Mouse (Mus musculus) neutrophil, adult 5-6 weeks (primary cell): ENCODE data around the gene Myo16. TPM values are rescaled to one million over a fixed set of nuclear protein-coding genes. Genes with fewer than 3 reads are reported as not detected.

Experiments used
- ATAC-seq: fragments of 151-379, 151-347 bp; 2 replicates; pipeline ENCODE4 v1.8.0; 2017; ENCODE audit warnings: mild to moderate bottlenecking, moderate TSS enrichment; ENCODE audit not compliant: insufficient number of reproducible peaks, poor library complexity, low FRiP score, severe bottlenecking; ENCODE audit errors: extremely low read depth
- total RNA-seq: library from RNA; stranded (forward); fragments of 200-1000 nt; gene quantifications from 2 replicates; pipeline ENCODE4 v1.2.3, GENCODE M21; 2017

The Myo16 gene
- total RNA-seq, 1 experiment from 2014 or later: 0.12 TPM

- no peak for ATAC-seq
Measured at GRCm38 (mm10) chr8:10490874-10491273, 337.2 kb downstream of the Myo16 start.

DNA sequence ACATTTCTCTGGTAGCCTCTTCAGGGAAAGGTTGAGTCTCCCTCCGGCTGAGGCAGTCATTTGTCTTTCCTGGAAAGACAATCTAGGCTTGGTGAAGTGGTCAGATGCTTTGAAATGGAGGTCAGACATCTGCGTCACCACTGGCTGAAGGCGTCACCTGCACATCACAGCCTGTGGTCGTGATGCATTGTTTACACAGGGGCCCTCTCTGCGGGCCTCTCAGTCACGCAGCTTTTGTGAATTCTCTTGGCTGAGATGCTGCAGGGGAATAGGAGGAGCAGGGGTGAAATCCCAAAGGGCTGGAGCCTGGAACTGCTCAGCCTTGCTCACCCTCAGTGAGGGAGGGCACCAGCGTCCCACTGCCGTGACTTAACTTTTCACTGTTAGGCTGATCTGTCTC, 346.1 kb downstream of the Myo16 start:
- ATAC-seq: no peak

- no peak for ATAC-seq
Measured at GRCm38 (mm10) chr8:10500465-10500864, 346.8 kb downstream of the Myo16 start.

DNA sequence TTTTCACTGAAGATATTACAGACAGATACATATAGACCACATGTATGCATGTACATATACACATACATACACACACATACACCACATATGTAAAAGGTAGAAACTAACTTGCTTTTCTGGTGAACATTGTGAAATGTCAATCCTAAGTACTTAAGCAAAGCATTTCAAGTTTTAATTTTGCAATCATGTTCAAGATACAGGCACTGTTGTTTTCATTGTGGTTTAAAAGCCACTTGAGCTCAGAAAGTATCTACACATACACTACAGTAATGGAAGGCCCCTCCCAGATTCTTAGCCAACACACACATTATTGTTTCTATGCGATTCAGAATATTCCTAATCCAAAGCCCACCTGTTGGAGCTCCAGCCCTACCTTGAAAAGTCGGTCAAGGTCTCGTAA, 348.0 kb downstream of the Myo16 start:
- ATAC-seq: no peak

DNA sequence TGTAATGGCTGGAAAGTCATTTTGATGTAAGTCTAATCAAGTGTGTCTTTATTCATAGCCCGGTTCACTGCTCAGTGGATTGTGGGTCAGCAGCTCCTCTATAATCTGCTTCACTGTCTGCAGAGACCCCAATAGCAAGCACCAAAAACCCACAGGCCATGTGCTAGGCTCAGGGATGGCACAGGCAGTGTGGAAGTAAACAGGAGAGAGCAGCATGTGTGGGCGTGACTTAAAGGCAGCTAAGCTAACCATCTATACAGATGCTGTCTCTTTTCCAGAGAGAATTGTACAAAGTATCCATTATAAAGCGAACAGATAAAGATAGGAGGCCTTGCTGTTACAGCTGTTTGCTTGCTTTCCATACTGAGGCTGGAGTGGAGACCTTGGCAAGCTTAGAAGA, 358.4 kb downstream of the Myo16 start:
- no peak for ATAC-seq

GRCm38 (mm10) chr8:10517381-10517780, 363.7 kb downstream of the Myo16 start:
- no peak for ATAC-seq

GRCm38 (mm10) chr8:10519276-10519675, 365.6 kb downstream of the Myo16 start:
- no peak for ATAC-seq

GRCm38 (mm10) chr8:10521463-10521862, 367.8 kb downstream of the Myo16 start:
- no peak for ATAC-seq

- no peak for ATAC-seq
Measured at GRCm38 (mm10) chr8:10525686-10526085, 372.0 kb downstream of the Myo16 start.

DNA sequence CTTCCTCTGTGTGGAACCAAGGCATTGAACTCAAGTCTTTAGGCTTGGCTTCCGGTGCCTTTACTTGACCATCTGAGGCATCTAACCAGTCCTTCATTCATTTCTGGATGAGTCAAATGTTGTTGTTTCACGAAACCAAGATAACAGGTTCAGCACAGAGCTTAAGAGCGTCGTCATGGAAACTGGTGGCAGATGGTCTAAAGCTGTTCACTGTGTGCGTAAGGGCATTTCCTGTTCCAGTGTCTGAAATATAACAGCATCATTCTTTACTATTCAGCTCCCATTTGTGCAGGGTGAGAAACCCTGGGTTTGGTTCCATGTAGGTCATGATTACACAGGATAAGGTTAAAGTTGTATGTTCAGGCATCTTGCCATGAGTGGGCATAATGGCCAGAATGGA, 372.9 kb downstream of the Myo16 start:
- no peak for ATAC-seq

DNA sequence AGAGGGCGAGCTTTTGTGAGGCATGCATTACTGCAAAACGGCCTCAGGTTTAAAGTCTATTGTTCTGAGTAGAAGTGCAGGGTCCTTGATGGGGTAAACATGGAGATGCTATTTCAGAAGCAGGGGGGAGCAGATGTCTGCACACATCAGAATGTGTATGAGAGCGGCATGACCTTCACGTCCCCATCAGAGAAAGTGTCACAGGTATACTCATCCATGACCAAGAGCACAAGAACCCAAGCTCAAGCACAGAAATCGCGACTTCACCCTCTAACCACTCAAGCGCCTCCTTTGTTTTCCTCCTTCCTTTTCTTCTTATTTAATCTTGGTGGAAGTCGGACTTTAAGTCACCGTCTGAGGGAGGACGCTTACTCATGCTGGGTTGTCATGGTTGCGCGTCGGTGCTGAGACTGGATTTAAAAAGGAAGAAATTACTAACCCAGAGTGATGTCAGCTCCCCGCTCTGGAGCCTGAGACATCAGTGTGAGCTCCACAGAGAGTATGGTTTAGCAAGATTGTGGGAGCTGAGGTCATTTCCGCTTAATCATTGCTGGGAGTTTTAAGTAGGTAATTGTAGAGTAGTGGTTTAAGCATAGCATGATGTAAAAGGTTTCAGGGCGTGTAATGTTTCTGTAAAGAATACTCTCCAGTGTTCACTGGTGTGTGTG, 381.0 kb downstream of the Myo16 start:
- no peak for ATAC-seq

GRCm38 (mm10) chr8:10538319-10538718, 384.6 kb downstream of the Myo16 start:
- ATAC-seq: no peak

- ATAC-seq: no peak
Measured at GRCm38 (mm10) chr8:10539665-10540064, 386.0 kb downstream of the Myo16 start.

DNA sequence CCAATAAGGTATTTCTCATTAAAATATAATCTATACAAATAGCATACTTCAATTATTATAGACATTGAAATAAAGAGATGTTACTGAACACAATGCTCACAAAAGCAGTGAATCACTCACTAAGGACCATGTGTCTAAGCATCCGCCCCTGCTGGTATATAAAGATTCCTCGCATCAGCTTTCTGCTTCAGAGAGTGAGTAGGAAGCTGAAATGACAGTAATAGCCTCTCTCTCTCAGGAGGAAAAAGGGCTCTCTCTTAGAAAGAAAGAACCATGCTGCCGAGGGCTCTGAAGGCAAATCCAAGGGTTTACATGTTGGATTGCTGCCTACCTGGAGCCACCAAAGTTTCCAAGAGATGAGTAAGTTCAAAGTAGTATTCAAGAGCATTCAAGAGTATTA, 392.2 kb downstream of the Myo16 start:
- no peak for ATAC-seq

DNA sequence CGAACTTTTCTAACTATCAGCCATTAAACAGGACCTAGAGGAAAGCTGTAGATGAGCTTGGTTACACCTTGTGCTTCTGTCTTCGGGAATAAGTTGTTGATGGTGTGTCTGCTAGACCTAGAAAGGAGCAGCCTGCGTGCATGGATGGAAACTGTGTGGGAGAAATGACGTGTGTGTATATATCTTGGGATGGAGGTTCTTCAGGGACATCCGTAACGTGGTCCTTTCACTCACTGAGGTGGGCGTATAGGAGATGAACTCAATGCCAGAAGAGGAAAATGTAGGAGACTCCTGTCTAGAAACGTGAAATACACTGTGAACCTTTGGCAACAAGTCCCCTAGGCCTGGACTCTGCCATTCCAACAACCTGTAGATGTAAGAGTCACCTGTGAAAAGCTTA, 392.8 kb downstream of the Myo16 start:
- no peak for ATAC-seq

- no peak for ATAC-seq
Measured at GRCm38 (mm10) chr8:10548003-10548584, 394.4 kb downstream of the Myo16 start.

GRCm38 (mm10) chr8:10549434-10549833, 395.7 kb downstream of the Myo16 start:
- ATAC-seq: no peak

GRCm38 (mm10) chr8:10557961-10558360, 404.2 kb downstream of the Myo16 start:
- ATAC-seq: no peak

DNA sequence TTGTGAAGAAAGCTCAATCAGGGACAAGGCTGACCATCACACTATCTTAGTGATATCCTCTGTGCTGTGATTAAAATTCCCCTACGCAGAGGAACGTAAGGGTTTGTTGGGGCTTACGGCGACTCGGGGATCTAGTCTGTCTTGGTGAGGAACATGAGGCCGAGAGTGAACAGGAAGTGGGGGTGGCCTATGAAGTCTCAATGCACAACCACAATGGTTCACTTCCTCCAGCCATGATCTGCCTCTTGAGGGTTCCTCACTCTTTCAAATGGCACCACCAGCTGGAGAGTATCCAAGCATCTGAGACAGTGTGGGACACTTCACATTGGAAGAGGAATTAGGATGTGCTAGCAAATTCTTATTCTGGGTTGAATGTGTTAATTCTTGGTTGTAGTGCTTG, 405.8 kb downstream of the Myo16 start:
- ATAC-seq: no peak

GRCm38 (mm10) chr8:10561616-10562015, 407.9 kb downstream of the Myo16 start:
- ATAC-seq: no peak

DNA sequence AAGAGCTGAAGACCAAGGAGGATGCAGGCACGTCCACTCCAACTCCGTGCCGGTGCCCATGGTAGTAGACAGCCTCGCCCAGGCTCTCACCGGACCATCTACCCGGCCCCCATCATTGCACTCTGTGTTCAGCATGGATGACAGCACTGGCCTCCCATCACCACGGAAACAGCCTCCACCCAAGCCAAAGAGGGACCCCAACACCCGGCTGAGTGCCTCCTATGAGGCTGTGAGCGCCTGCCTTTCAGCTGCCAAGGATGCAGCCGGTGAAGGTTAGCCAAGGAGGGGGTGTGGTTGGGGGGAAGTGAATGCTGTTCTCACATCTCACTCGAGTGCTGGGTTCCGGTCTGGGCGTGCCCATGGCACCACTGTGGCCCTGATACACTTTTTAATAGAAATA, 408.3 kb downstream of the Myo16 start:
- ATAC-seq: no peak
